ENCODE assay signal across 8 mouse cellular contexts in genomic region chr11:101665636-101665992, GRCm38 (mm10). TPM values are rescaled to one million over a fixed set of nuclear protein-coding genes. Genes with fewer than 3 reads are reported as not detected.
DNase-seq lines count a peak whose midpoint lies in the region; ATAC-seq and TF ChIP-seq lines count a peak whose summit lies in the region.

No protein-coding gene starts in this region.

- H3K36me3 ChIP-seq in embryonic facial prominence, embryonic 13.5 days, result no peaks in the 10 kb centered on the region
- no peaks in the 10 kb centered on the region for H3K36me3 ChIP-seq in intestine, embryonic 16.5 days (ENCODE audit: control insufficient read depth, insufficient read depth, low read length)
- H3K36me3 ChIP-seq in neural tube, embryonic 14.5 days (ENCODE audit: control insufficient read depth, insufficient read depth, low read length), result no peaks in the 10 kb centered on the region

- no peaks in the 10 kb centered on the region for H3K27me3 ChIP-seq in embryonic facial prominence, embryonic 13.5 days
- H3K27me3 ChIP-seq in intestine, embryonic 16.5 days (replicated peaks; ENCODE audit: control insufficient read depth, insufficient read depth, low read length), result no peaks in the 10 kb centered on the region
- H3K27me3 ChIP-seq in neural tube, embryonic 14.5 days (ENCODE audit: control insufficient read depth, insufficient read depth, low read length), result no peaks in the 10 kb centered on the region

- no peaks in the 10 kb centered on the region for H3K9me3 ChIP-seq in embryonic facial prominence, embryonic 13.5 days
- H3K9me3 ChIP-seq in intestine, embryonic 16.5 days (ENCODE audit: control insufficient read depth, low read length), result no peaks in the 10 kb centered on the region
- H3K9me3 ChIP-seq in neural tube, embryonic 14.5 days (ENCODE audit: control insufficient read depth, low read length), result no peaks in the 10 kb centered on the region

- peak overlapping the region; percentile 78 for H3K9ac ChIP-seq in embryonic facial prominence, embryonic 13.5 days
- H3K9ac ChIP-seq in intestine, embryonic 16.5 days (ENCODE audit: low read depth, low read length), result peak overlapping the region; percentile 83
- peak overlapping the region; percentile 63 for H3K9ac ChIP-seq in neural tube, embryonic 14.5 days (replicated peaks; ENCODE audit: low read depth, low read length)

- no peak for TF ChIP-seq POLR2A in lung, adult 2 months (IDR thresholded peaks at IDR 0.05; ENCODE audit: borderline replicate concordance, extremely low read depth, low read depth, low read length)

- peak overlapping the region; percentile 81 for H3K27ac ChIP-seq in embryonic facial prominence, embryonic 13.5 days
- peak overlapping the region; percentile 72 for H3K27ac ChIP-seq in intestine, embryonic 16.5 days (ENCODE audit: low read length)
- peak overlapping the region; percentile 83 for H3K27ac ChIP-seq in neural tube, embryonic 14.5 days (ENCODE audit: low read depth, low read length)

- peak overlapping the region; percentile 85 for H3K4me2 ChIP-seq in embryonic facial prominence, embryonic 13.5 days
- peak overlapping the region; percentile 95 for H3K4me2 ChIP-seq in intestine, embryonic 16.5 days (ENCODE audit: low read depth, low read length)
- H3K4me2 ChIP-seq in neural tube, embryonic 14.5 days (ENCODE audit: low read depth, low read length), result peak overlapping the region; percentile 69

- H3K4me1 ChIP-seq in lung, adult 2 months (ENCODE audit: control insufficient read depth, insufficient read depth, low read length), result peaks cover 9% of the 10 kb centered on the region
- H3K4me1 ChIP-seq in embryonic facial prominence, embryonic 13.5 days, result peaks cover 17% of the 10 kb centered on the region
- H3K4me1 ChIP-seq in intestine, embryonic 16.5 days (ENCODE audit: control insufficient read depth, insufficient read depth, low read length), result peaks cover 20% of the 10 kb centered on the region
- H3K4me1 ChIP-seq in neural tube, embryonic 14.5 days (ENCODE audit: control insufficient read depth, insufficient read depth, low read length), result no peaks in the 10 kb centered on the region

- no peak for TF ChIP-seq CTCF in lung, adult 2 months (IDR thresholded peaks at IDR 0.05; ENCODE audit: insufficient read depth, low read length)

- ATAC-seq in embryonic facial prominence, embryonic 13.5 days (ENCODE audit: insufficient number of reproducible peaks, insufficient read depth, low FRiP score, low TSS enrichment, low read depth), result no peak; the same call in 1 of the 2 replicates
- ATAC-seq in intestine, embryonic 16.5 days, result no peak; the same call in 1 of the 2 replicates
- ATAC-seq in neural tube, embryonic 14.5 days (ENCODE audit: low read depth), result no peak

- no peak for DNase-seq in lung, adult 2 months
- DNase-seq in lung, postnatal 4 days, result no peak
- no peak for DNase-seq in spleen, postnatal 14 days (ENCODE audit: low spot score in 2 of 2)
- no peak for DNase-seq in spleen, adult 18-20 months
- DNase-seq in cerebellum, adult 18-20 months, result no peak

- WGBS in lung, adult 2 months, result under 1% methylated on average over 24 of the region's 24 CpGs
- under 1% methylated on average over 24 of the region's 24 CpGs for WGBS in embryonic facial prominence, embryonic 13.5 days
- 1% methylated on average over 24 of the region's 24 CpGs for WGBS in intestine, embryonic 16.5 days
- 2% methylated on average over 24 of the region's 24 CpGs for WGBS in neural tube, embryonic 14.5 days

- peak overlapping the region; percentile 76 for H3K4me3 ChIP-seq in lung, adult 2 months (replicated peaks; ENCODE audit: extremely low read depth, low read depth, low read length)
- peak overlapping the region; percentile 57 for H3K4me3 ChIP-seq in embryonic facial prominence, embryonic 13.5 days
- peak overlapping the region; percentile 70 for H3K4me3 ChIP-seq in intestine, embryonic 16.5 days (ENCODE audit: low read length)
- H3K4me3 ChIP-seq in neural tube, embryonic 14.5 days (ENCODE audit: low read depth, low read length), result peak overlapping the region; percentile 48

RNA-seq across cellular contexts. Expression of gene Arl4d, which starts 0.3 kb away (rescaled TPM):
- 40.1 and 67.8 TPM in 2 replicates for polyA plus RNA-seq in lung, adult 2 months (2012; rRNA removed)
- 3.3 and 3.4 TPM in 2 replicates for polyA plus RNA-seq in embryonic facial prominence, embryonic 13.5 days (2015; fragmentation: Nextera tagmentation; extraction: Ambion mirVana)
- 6.6 and 6.9 TPM in 2 replicates for polyA plus RNA-seq in intestine, embryonic 16.5 days (2015; fragmentation: Nextera tagmentation; extraction: Ambion mirVana)
- polyA plus RNA-seq in neural tube, embryonic 14.5 days (2014; fragmentation: Nextera tagmentation; extraction: Ambion mirVana), result 6.0 and 7.5 TPM in 2 replicates

RNA-seq across cellular contexts. Expression of gene Rdm1, which starts 38.6 kb away (rescaled TPM):
- 21.8 and 26.9 TPM in 2 replicates for polyA plus RNA-seq in lung, adult 2 months (2012; rRNA removed)
- polyA plus RNA-seq in embryonic facial prominence, embryonic 13.5 days (2015; fragmentation: Nextera tagmentation; extraction: Ambion mirVana), result 55.5 and 63.7 TPM in 2 replicates
- polyA plus RNA-seq in intestine, embryonic 16.5 days (2015; fragmentation: Nextera tagmentation; extraction: Ambion mirVana), result 36.3 and 41.7 TPM in 2 replicates
- 9.4 and 11.1 TPM in 2 replicates for polyA plus RNA-seq in neural tube, embryonic 14.5 days (2014; fragmentation: Nextera tagmentation; extraction: Ambion mirVana)
